Mouse (Mus musculus) kidney, postnatal 36 days (tissue): Measurements from ENCODE around the gene Slc7a10.
"Not testable (repeated sequence)": the region's sequence is repeated elsewhere in the genome, so short reads cannot be mapped to it uniquely, and the experiment has no call there.

ENCODE experiments used
- DNase-seq, 2 experiments: peaks; one replicate each; pipeline ENCODE4 v3.0.0; 2021 to 2022; ENCODE audit warnings: mixed read lengths in 2 of 2

Slc7a10 gene

DNA sequence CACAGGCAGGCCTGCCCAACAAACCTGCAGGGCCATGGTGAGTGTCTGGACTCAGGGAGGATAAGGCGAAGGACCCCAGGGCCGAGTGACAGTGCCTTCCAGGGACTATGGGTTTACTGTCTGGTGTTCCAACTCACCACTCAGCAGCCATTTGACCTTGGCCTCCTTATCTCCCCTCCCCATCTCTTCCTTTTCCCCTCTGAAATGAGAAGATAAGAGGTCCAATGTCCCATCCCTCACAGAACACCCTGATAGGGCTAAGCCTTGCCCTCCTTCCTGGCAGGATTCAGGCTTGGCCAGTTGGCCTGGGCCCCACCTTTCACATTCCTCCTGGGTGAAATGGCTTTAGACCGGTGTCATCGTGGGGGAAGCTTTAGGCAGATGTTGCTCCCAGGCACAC, 10.7 kb upstream of the Slc7a10 start:
- no peak for DNase-seq

DNA sequence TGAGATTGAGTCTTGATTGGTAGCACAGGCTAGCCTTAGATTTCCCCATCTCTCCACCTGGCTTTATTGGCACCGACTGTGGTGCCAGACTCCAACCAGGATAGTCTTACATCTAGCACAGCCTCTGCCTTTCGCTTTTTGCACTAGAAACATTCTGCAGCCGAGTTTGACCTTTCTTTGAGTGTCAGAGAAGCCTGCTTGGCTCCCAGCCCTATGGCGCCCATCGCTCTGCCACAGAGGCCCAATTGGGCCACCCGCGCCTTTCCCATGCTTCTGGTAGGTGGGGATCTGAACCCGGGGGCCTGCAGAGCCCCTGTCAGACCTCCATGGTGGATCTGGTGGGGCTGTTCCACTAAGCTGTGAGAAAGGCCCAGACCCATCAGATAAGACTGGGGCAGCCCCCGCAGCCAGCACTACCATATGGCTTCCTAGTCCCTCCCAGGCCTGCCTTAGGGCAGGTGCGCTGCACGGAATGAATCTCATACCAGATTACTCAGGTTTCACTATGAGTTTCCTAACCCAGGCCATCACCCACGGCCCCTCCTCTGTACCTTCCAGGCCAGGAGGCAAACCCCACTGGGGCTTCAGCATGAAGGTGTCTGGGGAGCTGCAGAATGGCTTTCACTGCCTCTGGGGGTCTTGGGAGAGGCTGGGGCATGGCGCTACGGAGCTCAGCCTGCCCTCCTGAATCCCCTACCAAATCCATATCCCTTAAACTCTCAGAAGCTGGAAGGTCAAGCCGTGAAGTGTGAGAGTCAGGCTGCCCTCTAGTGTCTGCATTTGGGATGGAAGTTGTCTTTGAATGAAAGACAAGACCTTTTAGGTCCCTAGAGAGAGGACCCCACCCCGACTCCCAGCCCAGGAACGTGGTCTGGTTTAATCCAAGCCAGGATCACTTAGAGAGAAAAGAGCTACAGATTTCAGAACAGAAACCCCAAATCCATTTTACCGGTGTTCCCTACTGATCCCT, 9.5 kb upstream of the Slc7a10 start:
- DNase-seq, result peak; percentile 48 to 79

DNA sequence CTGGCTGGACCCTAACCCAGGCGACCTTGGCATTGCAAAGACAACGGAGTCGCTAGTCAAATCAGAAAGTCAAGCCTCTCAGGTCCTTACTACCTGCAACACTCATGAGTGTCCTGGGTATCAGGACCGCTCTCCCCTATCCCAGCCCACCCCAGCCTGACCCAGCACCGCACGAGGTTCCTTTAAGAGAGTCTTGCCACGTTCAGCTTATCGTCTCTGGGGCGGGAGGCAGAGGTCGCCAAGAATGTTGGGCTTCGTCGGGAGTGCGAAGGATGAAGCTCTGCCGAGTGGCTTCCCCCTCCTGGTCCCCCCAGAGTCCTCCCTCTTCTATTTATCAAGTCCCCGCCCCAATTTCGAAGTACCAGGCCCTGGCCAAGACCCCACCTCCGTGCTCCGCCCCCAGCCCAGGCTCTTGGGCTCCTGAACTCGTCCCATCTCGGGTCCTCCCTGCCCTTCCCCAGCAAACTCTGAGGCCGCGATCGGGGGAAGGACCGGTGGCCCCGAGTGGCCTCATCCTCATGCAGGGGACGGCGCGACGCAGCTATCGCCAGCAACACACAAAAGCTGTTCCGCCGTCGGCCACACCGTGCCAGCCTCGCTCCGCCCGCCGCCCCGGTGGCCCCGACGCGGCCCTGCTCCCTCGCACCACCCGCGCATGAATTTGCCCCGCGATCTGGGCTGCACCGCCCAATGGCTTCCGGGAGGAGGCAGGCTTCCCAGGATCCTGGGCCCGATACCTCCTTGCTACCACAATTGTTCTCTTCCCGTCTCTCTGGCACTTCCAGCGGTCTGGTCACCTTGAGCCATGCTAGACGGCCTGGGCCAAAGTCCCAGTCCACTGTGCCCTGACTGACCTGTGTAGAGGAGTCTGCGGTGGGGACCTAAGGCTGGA, 1.1 kb upstream of the Slc7a10 start:
- peak; percentile 38 to 71 for DNase-seq

DNA sequence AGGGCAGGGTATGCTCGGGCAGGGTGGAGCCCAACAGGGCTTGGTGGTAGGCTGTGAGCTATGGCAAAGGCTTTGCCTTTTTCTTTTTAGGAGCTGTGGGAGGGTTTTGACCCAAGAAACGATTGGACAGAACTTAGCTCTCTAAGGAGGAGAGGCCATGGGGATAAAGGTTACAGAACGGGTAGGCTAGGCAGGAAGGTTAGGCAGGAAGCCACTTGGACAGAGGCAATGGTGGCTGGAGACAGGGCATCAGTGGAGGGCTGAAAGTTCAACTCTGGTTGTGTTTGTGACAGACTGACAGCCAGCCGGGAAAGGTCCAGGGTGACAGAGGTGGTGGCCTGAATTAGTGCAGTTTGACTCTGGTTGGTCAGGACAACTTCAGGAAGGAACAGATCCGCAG, 3.5 kb downstream of the Slc7a10 start:
- no peak for DNase-seq

DNA sequence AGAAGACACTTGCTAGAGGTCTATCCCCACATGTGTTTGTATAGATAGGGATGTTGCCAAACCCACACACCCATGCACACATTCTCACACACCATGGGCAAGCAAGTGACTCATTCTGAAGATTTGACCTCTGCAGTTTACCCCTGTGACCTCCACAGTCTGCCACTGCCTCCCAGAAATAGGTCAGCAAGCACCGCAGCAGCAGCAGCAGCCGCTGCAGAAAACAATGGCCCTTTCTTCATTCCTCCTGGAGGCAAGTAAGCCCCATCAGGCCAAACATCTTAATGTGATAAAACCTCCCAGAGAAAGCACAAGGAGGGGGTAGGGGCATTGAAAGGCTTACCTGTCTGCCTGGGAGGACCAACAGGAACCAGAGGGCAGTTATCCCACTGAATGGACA, 5.1 kb downstream of the Slc7a10 start:
- no peak for DNase-seq

DNA sequence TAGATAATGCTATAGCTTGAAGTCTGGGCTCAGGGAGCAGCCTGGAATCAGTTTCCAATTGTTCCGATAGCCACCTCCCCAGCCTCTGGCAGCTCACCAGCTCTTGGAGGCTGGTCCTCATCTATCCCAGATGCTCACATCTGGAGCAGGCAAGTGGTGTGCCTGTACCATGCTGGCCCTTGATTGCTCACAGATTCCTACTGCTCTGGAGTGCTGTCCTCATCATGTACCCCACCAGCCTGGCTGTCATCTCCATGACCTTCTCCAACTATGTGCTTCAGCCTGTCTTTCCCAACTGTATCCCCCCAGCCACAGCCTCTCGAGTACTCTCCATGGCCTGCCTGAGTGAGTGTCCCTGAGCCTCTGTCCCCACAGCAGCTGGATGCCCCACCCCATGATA, 10.8 kb downstream of the Slc7a10 start:
- no peak for DNase-seq

DNA sequence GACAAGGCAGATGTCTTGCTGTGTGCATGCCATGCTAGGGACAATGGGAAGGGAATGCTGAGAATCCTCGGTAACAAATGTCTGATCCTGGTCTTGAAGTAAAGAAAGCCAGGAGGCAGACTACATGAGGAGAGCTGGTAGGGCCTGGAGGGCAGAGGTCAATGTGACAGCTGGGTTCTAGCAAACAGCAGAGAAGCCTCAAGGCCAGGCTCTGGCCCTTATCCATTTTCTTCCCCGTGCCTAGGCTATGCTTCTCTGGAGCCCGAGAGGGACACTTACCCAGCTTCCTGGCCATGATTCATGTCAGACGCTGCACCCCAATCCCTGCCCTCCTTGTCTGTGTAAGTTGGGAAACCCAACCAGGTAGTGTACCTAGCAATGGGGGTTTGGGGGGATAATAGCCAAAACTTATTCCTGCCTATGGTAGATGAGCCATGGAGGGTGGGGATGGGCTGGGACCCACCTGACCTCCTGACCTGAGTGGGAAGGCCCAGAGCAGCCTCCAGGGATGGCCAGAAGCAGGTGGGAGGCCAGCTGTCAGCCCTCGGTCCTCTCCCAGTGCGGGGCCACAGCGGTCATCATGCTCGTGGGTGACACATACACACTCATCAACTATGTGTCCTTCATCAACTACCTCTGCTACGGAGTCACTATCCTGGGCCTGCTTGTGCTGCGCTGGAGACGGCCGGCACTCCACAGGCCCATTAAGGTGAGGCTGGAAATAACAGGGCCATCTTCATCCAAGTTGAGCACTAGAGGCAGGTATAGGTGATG, 13.0 kb downstream of the Slc7a10 start:
- no peak for DNase-seq

DNA sequence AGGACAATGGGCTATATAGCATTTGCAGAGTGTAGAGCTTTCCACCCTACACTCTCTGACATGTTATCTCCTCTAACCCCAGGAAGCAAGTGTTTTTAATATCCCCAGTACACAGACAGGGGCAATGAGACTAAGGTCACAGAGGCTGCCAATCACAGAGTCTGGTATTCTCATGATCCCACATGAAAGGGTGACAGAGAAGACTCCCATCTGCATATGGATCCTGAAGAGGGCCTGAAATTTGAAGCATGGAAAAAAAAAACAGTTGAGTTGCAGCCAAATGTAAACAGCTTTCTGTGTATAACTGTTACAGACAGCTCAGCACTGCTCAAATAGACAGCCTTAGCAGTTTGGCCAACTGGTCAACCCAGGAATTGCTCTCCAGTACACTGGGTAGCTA, 13.6 kb downstream of the Slc7a10 start:
- no peak for DNase-seq

DNA sequence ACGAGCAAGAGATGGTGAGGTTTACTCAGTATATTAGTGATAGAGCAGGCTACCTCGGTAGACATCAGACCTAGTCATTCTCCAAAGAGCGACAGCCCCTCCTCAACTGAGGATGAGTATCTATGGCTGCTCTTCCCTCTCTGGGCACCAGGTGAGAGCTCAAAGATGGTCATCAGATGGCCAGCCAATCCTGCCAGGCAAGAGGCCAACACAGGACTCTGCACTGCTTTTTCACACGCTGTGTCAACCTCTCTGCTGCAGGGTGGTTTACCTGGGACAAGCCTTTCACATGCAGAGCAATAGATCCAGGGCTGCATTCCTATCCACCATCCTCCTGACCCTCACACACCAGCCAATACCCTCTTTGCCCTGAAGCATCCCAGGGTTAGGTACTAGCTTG, 25.6 kb downstream of the Slc7a10 start:
- no peak for DNase-seq

DNA sequence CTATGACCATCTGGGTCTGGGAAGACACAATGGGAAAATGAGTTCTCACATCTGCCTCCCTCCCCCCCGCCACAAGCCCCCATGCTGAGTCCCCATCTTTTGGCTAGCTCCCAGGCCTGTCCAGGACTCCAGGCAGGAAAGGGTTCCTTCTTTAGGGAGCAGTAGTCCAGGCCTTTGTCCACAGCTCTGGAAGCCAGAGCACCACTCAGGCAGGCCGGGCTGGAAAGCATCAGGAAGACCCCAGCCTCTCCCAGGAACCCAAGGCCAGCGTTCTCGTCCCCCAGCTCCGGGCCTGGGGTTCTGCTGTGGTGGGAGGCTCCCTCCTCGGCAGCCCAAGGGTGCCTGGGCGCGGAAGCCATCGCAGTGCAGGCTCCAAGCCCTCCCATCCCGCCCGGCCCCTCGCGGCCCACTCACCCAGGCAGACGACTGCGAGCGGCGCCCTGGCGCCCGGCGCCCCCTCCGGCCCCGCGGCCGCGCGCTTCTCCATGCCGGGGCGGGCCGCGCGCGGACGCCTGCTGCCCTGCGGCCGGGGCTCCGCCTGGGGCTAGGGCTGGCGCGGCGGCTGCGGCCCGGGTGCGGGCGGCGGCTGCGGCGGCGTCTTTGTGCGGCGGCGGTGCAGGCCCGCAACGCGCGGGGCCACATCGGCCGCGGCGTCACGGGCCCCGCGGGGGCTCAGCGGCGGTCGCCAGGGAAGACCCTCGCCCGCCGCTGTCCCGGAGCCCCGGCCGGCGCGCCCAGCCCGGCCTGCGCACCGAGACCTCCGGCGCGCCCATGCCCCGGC, 28.4 kb downstream of the Slc7a10 start:
- DNase-seq, result peak in 1 of 2 experiments; percentile 40

DNA sequence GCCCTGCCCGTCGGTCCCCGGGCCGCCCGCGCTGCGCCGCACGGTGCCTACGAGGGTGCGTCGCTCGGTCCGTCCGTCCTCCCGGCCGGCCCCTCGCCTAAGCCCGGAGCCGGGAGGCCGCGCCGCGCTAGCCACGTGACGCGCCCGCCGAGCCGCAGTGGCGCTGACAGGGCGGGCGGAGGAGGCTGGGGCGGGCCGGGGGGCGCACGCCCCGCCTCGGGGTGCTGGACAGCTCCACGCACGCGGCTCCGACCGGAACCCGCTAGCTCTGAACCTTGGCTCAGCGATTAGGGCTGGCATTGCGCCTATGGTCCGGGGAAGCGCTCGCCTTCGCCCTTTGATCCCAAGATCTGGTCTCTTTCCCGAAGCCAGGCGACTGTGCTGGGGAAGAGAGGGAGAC, 29.0 kb downstream of the Slc7a10 start, which contains the start of gene Lrp3:
Gene Lrp3 (minus strand): TSS at position 274 of the 400 bp plus-strand sequence.
- DNase-seq, result peak; percentile 94 to 95

DNA sequence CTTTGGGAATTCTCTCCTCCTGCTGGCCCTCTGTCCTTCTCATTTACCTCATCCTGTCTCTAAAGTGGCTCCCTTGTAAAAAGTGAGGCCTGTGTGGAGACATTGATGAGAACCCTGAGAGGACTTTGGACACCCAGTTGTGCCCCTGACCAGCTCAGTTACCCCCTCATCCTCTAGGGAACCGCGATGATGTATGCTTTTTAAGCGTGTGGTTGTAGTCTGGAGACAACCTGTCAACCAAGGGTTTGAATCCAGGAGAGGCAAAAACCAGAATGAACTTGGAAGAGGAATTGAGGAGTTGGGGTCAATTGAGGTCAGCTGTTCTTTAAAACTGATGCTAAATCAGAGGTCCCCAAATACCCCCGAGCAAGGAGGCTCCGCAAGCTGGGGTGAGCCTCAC, 29.5 kb downstream of the Slc7a10 start:
- DNase-seq, result no peak

DNA sequence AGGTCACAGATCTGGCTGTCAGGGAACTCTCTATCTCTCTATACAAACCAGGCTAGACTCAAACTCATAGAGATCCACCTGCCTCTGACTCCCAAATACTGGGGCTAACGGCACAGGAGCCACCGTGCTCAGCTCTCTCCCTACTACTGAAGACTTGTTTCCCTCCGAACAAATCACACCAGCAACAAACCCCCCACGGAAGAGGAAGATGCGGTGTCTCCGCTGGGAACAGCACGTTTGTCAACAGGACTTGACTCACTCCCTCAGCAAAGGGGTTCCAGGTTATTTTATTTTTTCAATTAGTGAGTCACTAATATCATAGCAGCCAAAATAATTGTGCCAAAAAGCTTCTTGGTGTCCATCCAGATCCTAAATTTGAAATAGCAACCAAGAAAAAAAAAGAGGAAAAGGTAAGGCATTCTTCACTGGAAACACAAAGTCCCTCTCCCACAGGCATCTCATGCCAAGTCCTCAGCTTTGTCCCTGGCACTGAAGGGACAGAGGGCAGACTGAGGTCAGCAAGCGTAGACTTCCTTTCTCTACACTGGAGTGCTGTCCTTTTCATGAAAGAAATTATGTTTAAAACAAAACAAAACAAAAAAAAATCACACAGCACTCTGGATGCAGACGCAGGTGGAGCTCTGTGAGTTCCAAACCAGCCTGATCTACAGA, 34.6 kb downstream of the Slc7a10 start:
- peak; percentile 64 to 68 for DNase-seq

DNA sequence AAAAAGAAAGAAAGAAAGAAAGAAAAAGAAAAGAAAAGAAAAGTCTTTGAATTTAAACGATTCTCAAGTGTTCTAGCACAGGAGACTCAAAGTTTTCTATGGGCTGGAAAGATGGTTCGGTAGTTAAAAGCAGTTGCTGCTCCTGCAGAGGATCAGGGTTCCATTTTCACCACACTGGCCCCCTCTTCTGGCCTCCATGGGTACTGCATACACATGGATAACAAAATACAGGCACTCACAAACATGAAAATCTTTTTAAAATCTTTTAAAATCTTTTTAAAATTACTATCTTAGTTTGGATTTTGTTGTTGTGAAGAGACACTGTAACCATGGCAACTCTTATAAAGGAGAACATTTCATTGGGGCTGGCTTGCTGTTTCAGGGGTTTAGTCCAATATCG, 44.1 kb downstream of the Slc7a10 start:
- DNase-seq, result peak in 1 of 2 experiments; percentile 39

DNA sequence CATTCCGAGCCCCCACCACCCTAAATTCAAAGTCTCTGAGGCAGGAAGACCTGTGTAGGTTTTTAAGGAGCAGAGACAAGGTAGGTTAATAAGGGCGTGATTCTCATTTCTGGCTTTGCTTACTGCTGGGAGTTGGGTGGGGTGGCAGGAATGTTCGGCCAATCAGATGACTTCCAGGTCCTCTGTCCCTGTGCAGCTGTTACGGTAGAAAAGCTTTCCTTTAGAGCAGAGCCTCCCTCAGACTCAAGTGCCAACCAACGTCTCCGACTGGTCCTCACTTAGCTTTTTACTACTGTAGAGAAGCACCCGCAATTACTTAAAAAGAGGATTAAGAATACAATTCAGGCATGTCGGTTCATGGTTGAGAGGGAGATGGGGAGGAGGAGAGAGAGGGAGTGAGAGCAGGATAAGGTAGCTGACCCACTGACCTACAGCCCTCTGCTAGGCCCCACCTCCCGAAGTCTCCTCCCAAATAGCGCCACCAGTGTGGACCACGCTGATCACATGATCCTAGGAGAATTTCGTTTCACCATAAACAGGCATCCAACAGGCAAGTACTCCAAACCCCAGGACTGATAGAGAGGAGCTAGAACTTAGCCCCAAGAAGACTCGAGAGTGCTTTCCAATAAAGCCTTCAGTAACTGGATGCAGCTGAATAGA, 46.7 kb downstream of the Slc7a10 start:
- no peak for DNase-seq

DNA sequence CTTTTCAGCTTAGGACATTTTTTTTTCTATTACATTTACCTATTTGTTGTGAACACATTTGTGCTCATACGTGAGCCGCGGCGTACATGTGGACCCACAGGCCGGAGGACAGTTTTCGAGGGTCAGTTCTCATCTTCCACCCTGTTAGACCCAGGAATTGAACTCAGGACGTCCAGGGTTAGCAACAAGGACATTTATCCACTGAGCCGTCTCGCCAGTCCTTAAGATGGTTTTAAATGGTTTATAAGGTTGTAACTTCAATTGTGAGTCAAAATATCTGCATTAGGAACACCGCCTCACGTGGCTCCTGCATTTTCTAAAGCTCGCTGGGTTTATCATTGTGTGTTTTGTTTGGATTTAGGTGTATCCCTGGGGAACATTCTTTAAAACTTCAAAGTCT, 47.7 kb downstream of the Slc7a10 start:
- no peak for DNase-seq

DNA sequence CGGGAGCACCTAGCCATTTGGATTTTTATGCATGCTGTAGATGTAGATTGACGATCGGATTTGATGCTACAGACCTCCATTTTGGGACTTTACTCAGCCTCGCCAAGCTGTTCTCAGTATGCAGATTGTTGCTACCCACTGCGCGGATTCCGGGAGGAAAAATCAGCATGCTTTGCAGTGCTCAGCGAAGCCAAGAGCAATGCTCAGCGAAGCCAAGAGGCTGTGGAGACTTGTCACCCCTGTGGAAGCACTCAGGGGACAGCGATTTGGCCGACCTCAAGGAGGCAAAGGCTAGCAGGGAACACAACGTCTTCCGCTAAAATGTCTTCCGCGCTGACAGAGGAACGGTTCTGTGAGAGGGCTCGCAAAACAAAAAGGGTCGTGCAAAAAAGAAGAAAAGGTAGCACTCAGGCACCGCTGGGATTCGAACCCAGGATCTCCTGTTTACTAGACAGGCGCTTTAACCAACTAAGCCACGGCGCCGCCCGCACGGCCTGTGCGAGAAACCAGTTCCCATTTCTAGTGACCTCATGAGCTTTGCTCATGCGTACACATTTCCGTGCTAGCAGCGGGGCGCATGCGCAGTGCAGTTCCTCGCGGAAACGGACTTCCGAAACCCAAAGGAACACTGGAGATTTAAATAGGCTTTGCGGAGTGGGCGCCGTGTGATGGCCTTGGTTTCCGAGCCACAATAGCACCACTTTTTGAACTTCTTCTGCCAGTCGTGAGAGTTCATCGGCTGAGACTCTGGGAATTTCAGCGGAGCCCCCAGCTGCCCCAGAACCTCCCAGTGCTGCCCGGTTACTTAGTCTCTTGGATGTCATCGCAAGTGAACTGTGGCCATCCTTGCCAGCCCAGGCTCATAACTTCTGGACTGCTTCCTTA, 48.4 kb downstream of the Slc7a10 start:
- DNase-seq, result peak; percentile 97 to 98

DNA sequence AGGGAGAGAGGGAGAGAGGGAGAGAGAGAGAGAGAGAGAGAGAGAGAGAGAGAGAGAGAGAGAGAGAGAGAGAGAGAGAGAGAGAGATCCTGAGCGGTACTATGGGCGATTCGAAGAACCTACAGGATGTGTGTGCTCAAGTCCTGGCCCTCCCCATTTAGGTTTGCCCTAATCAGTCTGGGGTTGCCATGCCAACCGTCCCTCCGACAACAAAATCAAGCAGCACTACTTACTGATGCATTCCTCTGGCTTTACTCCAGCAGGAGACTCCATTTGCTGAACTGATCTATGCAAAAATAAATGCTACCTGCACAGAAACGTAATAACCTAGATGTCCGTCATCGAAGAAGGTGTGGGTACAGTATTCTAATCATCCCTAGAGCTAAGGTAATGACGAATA, 49.1 kb downstream of the Slc7a10 start:
- peak; percentile 65 to 72 for DNase-seq

DNA sequence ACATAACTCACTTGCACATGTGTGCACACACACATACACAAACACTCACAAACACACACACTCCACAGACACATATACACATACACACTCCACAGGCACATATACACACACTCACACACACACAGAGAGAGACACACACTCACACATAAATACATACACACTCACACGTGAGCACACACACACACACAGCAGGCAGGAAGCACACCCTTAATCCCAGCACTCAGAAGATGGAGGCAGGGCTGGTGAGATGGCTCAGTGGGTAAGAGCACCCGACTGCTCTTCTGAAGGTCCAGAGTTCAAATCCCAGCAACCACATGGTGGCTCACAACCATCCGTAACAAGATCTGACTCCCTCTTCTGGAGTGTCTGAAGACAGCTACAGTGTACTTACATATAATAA, 51.8 kb downstream of the Slc7a10 start:
- DNase-seq, result not testable (repeated sequence)
